Mouse (Mus musculus) bone marrow, adult 2 months (tissue): Measurements from ENCODE around the gene Slc48a1. TPM values are rescaled to one million over a fixed set of nuclear protein-coding genes. Genes with fewer than 3 reads are reported as not detected.

ENCODE experiments used
- H3K27ac ChIP-seq: fragments of 200-500 bp; 2 replicates; pipeline ENCODE4 v1.5.1; 2012; ENCODE audit warnings: low read depth, mild to moderate bottlenecking, control low read depth, inconsistent platforms, low read length; ENCODE audit not compliant: control insufficient read depth, poor library complexity, insufficient read depth
- H3K4me1 ChIP-seq: fragments of 200-500 bp; 2 replicates; pipeline ENCODE4 v1.6.1; 2011; ENCODE audit warnings: low read length; ENCODE audit not compliant: control insufficient read depth, insufficient read depth
- H3K4me3 ChIP-seq: fragments of 200-500 bp; replicated peaks from 2 replicates; pipeline ENCODE3; 2011; ENCODE audit warnings: mild to moderate bottlenecking, low read depth, low read length, control low read depth; ENCODE audit not compliant: control insufficient read depth
- CTCF ChIP-seq: fragments of 200-500 bp; IDR thresholded peaks from 2 replicates; pipeline ENCODE4 v1.5.1; 2011; ENCODE audit warnings: low read length, control low read depth; ENCODE audit not compliant: control insufficient read depth, insufficient read depth
- POLR2A ChIP-seq: fragments of 200-500 bp; IDR thresholded peaks from 2 replicates; pipeline ENCODE4 v1.6.1; 2011; ENCODE audit warnings: low read depth, mild to moderate bottlenecking, control low read depth, low read length, borderline replicate concordance; ENCODE audit not compliant: control insufficient read depth
- WGBS: fragments of 180-500 bp; shearing (Covaris S2); methylation state at CpG from one replicate; pipeline ENCODE4 v1.1.7; 2018; 5-methylcytosine and 5-hydroxymethylcytosine counted together
- polyA plus RNA-seq: library from polyadenylated mRNA; stranded (reverse); fragments of >200 nt; gene quantifications from 2 replicates; pipeline ENCODE4 v1.2.4, GENCODE M21; 2011; ENCODE audit warnings: low replicate concordance; ENCODE audit not compliant: missing spikeins, insufficient read depth, insufficient read length

The Slc48a1 gene
- polyA plus RNA-seq, 1 experiment: 62.3 TPM

- peak overlapping the region; percentile 87 for H3K4me3 ChIP-seq
- H3K27ac ChIP-seq: peak overlapping the region; percentile 73
- H3K4me1 ChIP-seq: peaks cover 11% of the 10 kb centered on the region
- WGBS: 0% methylated on average over 74 of the region's 84 CpGs
- TF ChIP-seq POLR2A (no peak; the same call in 1 of the 2 replicates), CTCF (0 out of 2 replicates have a peak, but pooled peaks have one; percentile 1)
These were observed 53.1 kb downstream of the Slc48a1 start for GRCm38 (mm10) chr15:97831242-97831986.

DNA sequence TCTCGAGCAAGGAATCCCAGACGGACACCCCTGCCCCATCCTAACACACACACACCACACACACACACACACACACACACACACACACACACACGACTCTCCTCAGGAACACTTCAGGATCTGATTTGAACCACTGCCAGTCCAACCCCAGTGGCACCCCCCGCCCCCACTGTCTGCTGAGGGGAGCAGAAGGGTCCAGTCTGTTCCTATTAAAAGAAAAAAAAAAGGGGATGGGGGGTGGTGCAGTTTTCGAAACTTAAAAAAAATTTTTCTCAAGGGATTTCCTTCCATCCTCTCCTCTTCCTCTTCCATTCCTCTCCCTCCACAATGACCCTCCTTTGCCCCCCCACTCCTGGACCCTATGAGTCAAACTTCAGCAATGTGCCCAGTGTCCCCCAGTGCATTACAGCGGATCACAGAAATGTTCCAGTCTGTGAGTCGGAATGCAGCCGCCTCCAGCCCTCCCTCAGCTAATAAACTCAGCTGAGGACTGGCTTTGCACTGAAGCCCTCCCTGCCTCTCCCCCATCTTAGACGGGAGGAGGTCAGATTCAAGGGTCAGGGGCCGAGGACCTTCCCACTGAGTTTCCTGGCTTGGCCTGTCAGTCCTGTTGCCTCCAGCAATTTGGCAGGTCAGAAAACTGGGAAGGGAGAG is 53.8 kb downstream of the Slc48a1 start:
- TF ChIP-seq POLR2A: no peak
- TF ChIP-seq CTCF: no peak
- H3K4me1 ChIP-seq: peaks cover 13% of the 10 kb centered on the region
- peak overlapping the region; percentile 87 for H3K4me3 ChIP-seq
- H3K27ac ChIP-seq: peak overlapping the region; percentile 73
- WGBS: 34% methylated on average over 10 of the region's 10 CpGs

- 32% methylated on average over 9 of the region's 9 CpGs for WGBS
- H3K27ac ChIP-seq: no peak overlapping the region
- H3K4me3 ChIP-seq: no peak overlapping the region
- peaks cover 16% of the 10 kb centered on the region for H3K4me1 ChIP-seq
- no peak for TF ChIP-seq CTCF
- no peak for TF ChIP-seq POLR2A
These were observed 54.6 kb downstream of the Slc48a1 start for GRCm38 (mm10) chr15:97832764-97833479.

- TF ChIP-seq POLR2A (no peak), CTCF (no peak)
- peaks cover 13% of the 10 kb centered on the region for H3K4me1 ChIP-seq
- 66% methylated on average over 17 of the region's 17 CpGs for WGBS
- no peak overlapping the region for H3K4me3 ChIP-seq
- no peak overlapping the region for H3K27ac ChIP-seq
These were observed 58.0 kb downstream of the Slc48a1 start for GRCm38 (mm10) chr15:97836153-97836893.

- Histone ChIP-seq H3K4me3 (no peak overlapping the region), H3K4me1 (peaks cover 11% of the 10 kb centered on the region)
- 34% methylated on average over 8 of the region's 8 CpGs for WGBS
These were observed 58.6 kb downstream of the Slc48a1 start for GRCm38 (mm10) chr15:97836894-97837247.

GRCm38 (mm10) chr15:97837491-97838061 is 59.3 kb downstream of the Slc48a1 start:
- 17% methylated on average over 8 of the region's 8 CpGs for WGBS
- TF ChIP-seq POLR2A: no peak
- TF ChIP-seq CTCF: no peak
- peaks cover 10% of the 10 kb centered on the region for H3K4me1 ChIP-seq
- H3K4me3 ChIP-seq: no peak overlapping the region
- no peak overlapping the region for H3K27ac ChIP-seq

More at GRCm38 (mm10) chr15:97836894-97837247, 58.6 kb downstream of the Slc48a1 start:
- TF ChIP-seq CTCF: no peak
- no peak for TF ChIP-seq POLR2A
- no peak overlapping the region for H3K27ac ChIP-seq

GRCm38 (mm10) chr15:97838395-97838794 is 60.1 kb downstream of the Slc48a1 start:
- Histone ChIP-seq H3K4me3 (no peak overlapping the region), H3K4me1 (peaks cover 7% of the 10 kb centered on the region; the same call in 1 of the 2 replicates), H3K27ac (no peak overlapping the region)
- TF ChIP-seq CTCF: no peak
- no peak for TF ChIP-seq POLR2A
- 62% methylated on average over 4 of the region's 4 CpGs for WGBS
